Mouse (Mus musculus): ENCODE data around the gene Sgta. TPM values are rescaled to one million over a fixed set of nuclear protein-coding genes. Genes with fewer than 3 reads are reported as not detected.

The Sgta gene
- polyA plus RNA-seq, 1 experiment from 2014 or later, result 344 TPM

DNA sequence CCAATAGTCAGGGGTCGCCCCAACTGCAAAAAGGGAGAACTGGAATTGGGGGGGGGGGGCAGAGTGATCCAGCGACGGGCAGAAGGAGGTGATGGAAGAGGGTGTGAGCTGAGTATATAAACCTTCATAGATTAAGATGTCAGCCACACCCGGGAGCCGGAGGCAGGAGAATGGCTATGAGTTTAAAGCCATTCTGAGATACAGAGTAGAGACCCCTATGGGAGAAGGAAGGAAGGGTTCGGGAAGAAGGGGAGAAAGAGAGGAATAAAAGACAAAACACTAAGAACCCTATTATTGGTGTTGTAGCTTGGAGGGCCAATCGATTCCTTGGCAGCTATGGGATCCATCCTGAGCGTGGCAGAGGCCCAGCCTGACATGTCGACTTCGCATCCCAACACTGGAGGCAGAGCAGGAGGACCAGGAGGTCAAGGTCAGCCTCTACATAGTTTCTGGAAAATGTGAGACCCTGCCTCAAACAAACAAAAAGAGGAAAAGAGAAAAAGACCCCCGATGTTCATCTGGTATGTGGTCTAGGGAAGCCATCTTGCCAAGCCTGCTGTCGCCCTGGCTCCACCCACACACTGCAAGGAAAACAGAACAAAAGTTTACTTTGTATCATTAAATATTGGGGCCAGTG lies 34.2 kb downstream of the Sgta start, which contains the start of gene Diras1:
TSS of gene Diras1 (minus strand) at position 24 of the 637 bp plus-strand sequence.
- Histone ChIP-seq H3K27ac (ENCODE audit: low read length) (no peak within 1 kb of the TSS; the same call in 1 of the 2 replicates), H3K9ac (replicated peaks; ENCODE audit: low read depth, low read length) (peak within 1 kb of the TSS; percentile 79), H3K4me1 (replicated peaks; ENCODE audit: control insufficient read depth, insufficient read depth, low read length) (peaks cover 13% of the 10 kb centered on the region), H3K9me3 (ENCODE audit: control insufficient read depth, low read length) (no peaks in the 10 kb centered on the region), H3K36me3 (ENCODE audit: control insufficient read depth, insufficient read depth) (peaks cover 7% of the 10 kb centered on the region), H3K4me3 (replicated peaks; ENCODE audit: low read length) (peak within 1 kb of the TSS; percentile 52), H3K27me3 (replicated peaks; ENCODE audit: control insufficient read depth, insufficient read depth, low read length) (no peaks in the 10 kb centered on the region; the same call in 1 of the 2 replicates), H3K4me2 (ENCODE audit: low read length) (peak within 1 kb of the TSS; percentile 89)
- ATAC-seq, result no peak
- 44% methylated on average over 12 of the region's 12 CpGs for WGBS

DNA sequence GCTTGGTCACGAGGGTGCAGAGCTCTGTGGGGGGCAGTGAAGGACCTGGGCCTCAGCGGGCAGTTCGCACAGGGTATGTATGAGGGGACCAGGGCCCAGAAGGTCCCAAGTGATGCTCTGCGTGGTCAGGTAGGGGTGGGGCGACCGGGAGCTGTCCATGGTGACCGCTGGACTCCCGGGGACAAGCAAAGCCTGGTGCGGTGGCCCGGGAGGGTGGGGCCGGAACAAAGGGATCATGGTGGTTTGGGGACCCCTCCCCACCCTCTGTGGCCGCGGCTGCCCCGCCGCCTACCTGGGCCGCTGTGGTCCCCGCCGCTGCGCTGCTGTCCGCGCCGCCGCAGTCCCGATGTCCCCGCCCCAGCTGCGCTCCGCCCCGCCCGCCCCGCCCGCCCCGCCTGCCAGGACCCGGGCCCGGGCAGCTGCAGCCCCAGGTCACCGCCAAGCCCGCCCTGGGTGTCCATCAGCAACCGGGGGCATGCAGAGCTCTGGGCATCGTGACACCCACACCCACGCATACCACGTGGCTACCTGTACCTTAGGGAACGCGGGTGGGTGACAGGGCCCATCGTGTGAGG lies 34.8 kb downstream of the Sgta start:
- Histone ChIP-seq H3K9me3 (ENCODE audit: control insufficient read depth, low read length) (no peaks in the 10 kb centered on the region), H3K4me3 (replicated peaks; ENCODE audit: low read length) (peak overlapping the region; percentile 52), H3K4me2 (ENCODE audit: low read length) (peak overlapping the region; percentile 89), H3K27me3 (replicated peaks; ENCODE audit: control insufficient read depth, insufficient read depth, low read length) (no peaks in the 10 kb centered on the region; the same call in 1 of the 2 replicates), H3K27ac (ENCODE audit: low read length) (no peak overlapping the region; the same call in 1 of the 2 replicates), H3K4me1 (replicated peaks; ENCODE audit: control insufficient read depth, insufficient read depth, low read length) (peaks cover 13% of the 10 kb centered on the region), H3K36me3 (ENCODE audit: control insufficient read depth, insufficient read depth) (peaks cover 4% of the 10 kb centered on the region; the same call in 1 of the 2 replicates), H3K9ac (replicated peaks; ENCODE audit: low read depth, low read length) (peak overlapping the region; percentile 79)
- ATAC-seq, result peak; percentile 27
- WGBS, result 3% methylated on average over 19 of the region's 43 CpGs

DNA sequence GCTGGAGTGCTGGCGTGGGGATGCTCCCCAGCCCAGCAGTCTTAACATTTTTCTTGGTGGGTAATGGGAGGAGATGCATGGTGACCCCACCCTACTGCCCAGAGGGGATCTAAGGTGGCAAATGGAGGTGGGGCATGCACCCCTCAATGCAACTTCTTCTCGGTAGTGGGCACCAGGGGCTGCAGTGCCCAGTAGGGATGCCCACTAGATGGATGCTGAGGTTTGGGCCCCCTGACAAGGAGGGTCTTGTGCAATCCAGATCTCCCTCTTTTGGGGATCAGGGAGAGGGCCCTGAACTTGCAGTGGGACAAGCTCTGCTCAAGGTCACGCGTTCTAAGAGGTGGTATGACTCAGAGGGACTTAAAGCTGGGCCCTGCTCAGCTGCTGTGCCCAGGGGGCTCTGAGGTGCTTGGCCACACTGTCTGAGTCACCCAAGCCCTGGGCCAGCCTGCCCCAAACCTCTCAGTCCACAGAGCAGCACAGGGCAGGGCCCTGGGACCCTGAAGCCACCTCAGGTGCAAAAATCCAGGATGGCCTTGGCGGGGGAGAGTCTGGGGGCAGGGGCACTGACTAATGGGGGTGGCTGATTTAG lies 35.5 kb downstream of the Sgta start:
- Histone ChIP-seq H3K4me1 (replicated peaks; ENCODE audit: control insufficient read depth, insufficient read depth, low read length) (peaks cover 13% of the 10 kb centered on the region), H3K27me3 (replicated peaks; ENCODE audit: control insufficient read depth, insufficient read depth, low read length) (no peaks in the 10 kb centered on the region; the same call in 1 of the 2 replicates), H3K27ac (ENCODE audit: low read length) (no peak overlapping the region), H3K4me3 (replicated peaks; ENCODE audit: low read length) (peak overlapping the region; percentile 52), H3K4me2 (ENCODE audit: low read length) (peak overlapping the region; percentile 89), H3K36me3 (ENCODE audit: control insufficient read depth, insufficient read depth) (no peaks in the 10 kb centered on the region), H3K9me3 (ENCODE audit: control insufficient read depth, low read length) (no peaks in the 10 kb centered on the region), H3K9ac (replicated peaks; ENCODE audit: low read depth, low read length) (peak overlapping the region; percentile 79)
- 74% methylated on average over 5 of the region's 5 CpGs for WGBS
- no peak for ATAC-seq

DNA sequence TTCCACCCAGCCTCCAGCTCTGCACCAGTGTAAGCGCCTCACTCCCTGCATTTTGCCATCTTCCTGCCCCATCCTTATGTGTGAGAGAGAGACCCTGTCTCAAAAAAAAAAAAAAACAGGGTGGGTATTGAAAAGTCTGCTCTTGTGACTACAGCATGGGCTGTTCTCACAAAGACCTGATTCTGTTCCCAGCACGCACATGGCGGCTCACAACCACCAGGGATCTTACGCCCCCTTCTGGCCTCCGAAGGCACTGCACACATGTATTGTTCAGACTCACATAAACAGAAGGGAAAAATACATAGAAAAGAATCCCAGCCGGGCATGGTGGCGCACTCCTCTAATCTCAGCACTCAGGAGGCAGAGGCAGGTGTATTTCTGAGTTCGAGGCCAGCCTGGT lies 37.2 kb downstream of the Sgta start:
- no peak overlapping the region for H3K9ac ChIP-seq (replicated peaks; ENCODE audit: low read depth, low read length)
- 67% methylated on average over 8 of the region's 8 CpGs for WGBS
- H3K4me3 ChIP-seq (replicated peaks; ENCODE audit: low read length), result no peak overlapping the region
- no peak overlapping the region for H3K4me2 ChIP-seq (ENCODE audit: low read length)
- H3K36me3 ChIP-seq (ENCODE audit: control insufficient read depth, insufficient read depth), result no peaks in the 10 kb centered on the region
- no peaks in the 10 kb centered on the region for H3K9me3 ChIP-seq (ENCODE audit: control insufficient read depth, low read length)
- ATAC-seq, result no peak
- no peak overlapping the region for H3K27ac ChIP-seq (ENCODE audit: low read length)
- H3K4me1 ChIP-seq (replicated peaks; ENCODE audit: control insufficient read depth, insufficient read depth, low read length), result peaks cover 13% of the 10 kb centered on the region
- H3K27me3 ChIP-seq (replicated peaks; ENCODE audit: control insufficient read depth, insufficient read depth, low read length), result no peaks in the 10 kb centered on the region; the same call in 1 of the 2 replicates

DNA sequence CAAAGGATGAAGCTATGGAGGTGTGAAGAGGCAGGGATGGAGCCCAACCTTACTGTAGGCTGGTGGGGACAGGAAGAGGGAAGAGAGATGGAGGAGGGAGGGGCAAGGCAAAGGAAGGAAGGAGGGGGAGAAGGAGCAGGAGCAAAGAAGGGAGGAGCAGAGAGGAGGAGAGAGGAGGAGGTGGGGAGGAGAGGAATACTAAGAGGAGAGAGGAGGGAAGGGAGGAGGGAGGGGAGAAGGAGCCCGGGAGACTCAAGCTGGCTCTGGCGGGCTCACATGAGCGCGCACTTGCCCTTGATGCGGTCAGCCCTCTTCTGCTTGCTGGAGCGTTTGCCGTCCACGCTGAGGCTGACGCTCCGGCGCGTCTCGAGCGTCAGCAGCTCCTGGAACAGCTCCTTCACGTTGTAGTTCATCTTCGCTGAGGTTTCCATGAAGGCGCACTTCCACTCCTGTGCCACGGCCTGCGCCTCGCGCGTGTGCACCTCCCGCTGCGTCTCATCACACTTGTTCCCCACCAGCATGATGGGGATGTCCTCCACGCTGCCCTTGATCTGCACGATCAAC lies 38.4 kb downstream of the Sgta start:
- ATAC-seq, result peak; percentile 26; the same call in 1 of the 2 replicates
- peaks cover 13% of the 10 kb centered on the region for H3K4me1 ChIP-seq (replicated peaks; ENCODE audit: control insufficient read depth, insufficient read depth, low read length)
- peak overlapping the region; percentile 7 for H3K4me3 ChIP-seq (replicated peaks; ENCODE audit: low read length)
- no peak overlapping the region for H3K27ac ChIP-seq (ENCODE audit: low read length)
- H3K27me3 ChIP-seq (replicated peaks; ENCODE audit: control insufficient read depth, insufficient read depth, low read length), result no peaks in the 10 kb centered on the region; the same call in 1 of the 2 replicates
- H3K36me3 ChIP-seq (ENCODE audit: control insufficient read depth, insufficient read depth), result no peaks in the 10 kb centered on the region
- 0 out of 2 replicates have a peak overlapping the region, but pooled peaks have one; percentile 33 for H3K9ac ChIP-seq (replicated peaks; ENCODE audit: low read depth, low read length)
- H3K4me2 ChIP-seq (ENCODE audit: low read length), result peak overlapping the region; percentile 21
- no peaks in the 10 kb centered on the region for H3K9me3 ChIP-seq (ENCODE audit: control insufficient read depth, low read length)
- 16% methylated on average over 25 of the region's 26 CpGs for WGBS

DNA sequence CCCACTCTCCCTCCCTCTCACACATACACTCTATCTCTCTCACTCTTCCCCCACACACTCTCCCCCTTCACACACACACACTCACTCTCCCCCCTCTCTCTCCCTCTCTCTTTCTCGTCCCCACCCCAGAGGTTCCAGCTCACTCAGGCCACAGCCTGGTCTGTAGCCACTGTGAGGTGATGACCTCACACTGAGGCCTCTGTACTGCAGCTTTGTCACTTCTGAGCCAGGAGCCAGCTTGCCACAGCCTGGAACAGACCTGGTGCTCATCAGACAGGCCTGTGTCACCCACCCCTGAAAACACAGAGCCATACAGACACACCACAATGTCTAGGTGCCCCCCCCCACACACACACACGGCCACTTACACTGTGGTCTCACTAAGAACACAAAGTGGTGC lies 39.8 kb downstream of the Sgta start:
- peaks cover 14% of the 10 kb centered on the region for H3K4me1 ChIP-seq (replicated peaks; ENCODE audit: control insufficient read depth, insufficient read depth, low read length)
- WGBS, result 57% methylated on average over 2 of the region's 2 CpGs
- no peak overlapping the region for H3K9ac ChIP-seq (replicated peaks; ENCODE audit: low read depth, low read length)
- no peak overlapping the region for H3K4me2 ChIP-seq (ENCODE audit: low read length)
- no peaks in the 10 kb centered on the region; the same call in 1 of the 2 replicates for H3K27me3 ChIP-seq (replicated peaks; ENCODE audit: control insufficient read depth, insufficient read depth, low read length)
- H3K27ac ChIP-seq (ENCODE audit: low read length), result no peak overlapping the region
- no peak for ATAC-seq
- H3K9me3 ChIP-seq (ENCODE audit: control insufficient read depth, low read length), result no peaks in the 10 kb centered on the region
- no peak overlapping the region for H3K4me3 ChIP-seq (replicated peaks; ENCODE audit: low read length)
- no peaks in the 10 kb centered on the region for H3K36me3 ChIP-seq (ENCODE audit: control insufficient read depth, insufficient read depth)

DNA sequence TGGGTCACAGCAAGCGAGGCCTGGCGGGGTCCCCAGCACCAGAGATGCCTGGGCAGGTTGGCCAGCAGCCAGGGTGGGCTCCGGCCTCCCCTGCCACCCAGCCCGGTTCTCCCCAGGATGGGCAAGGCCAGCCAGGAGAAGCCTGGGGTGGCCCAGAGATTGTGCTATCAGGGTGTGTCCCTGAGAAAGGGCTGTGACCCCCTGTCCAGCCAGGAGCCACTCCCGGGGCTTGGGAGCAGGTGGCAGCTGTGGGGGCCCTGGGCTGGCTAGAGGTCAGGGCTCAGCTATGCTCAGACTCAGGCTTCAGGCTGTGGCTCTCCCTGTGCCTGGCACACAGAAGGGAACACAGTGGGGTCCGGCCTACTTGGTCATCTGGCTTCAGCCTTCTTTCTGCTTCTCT lies 40.3 kb downstream of the Sgta start:
- H3K4me2 ChIP-seq (ENCODE audit: low read length), result no peak overlapping the region
- no peak for ATAC-seq
- WGBS, result 83% methylated on average over 6 of the region's 6 CpGs
- H3K27me3 ChIP-seq (replicated peaks; ENCODE audit: control insufficient read depth, insufficient read depth, low read length), result no peaks in the 10 kb centered on the region; the same call in 1 of the 2 replicates
- H3K27ac ChIP-seq (ENCODE audit: low read length), result no peak overlapping the region
- no peak overlapping the region for H3K4me3 ChIP-seq (replicated peaks; ENCODE audit: low read length)
- H3K36me3 ChIP-seq (ENCODE audit: control insufficient read depth, insufficient read depth), result no peaks in the 10 kb centered on the region
- 0 out of 2 replicates have a peak overlapping the region, but pooled peaks have one; percentile 3 for H3K9ac ChIP-seq (replicated peaks; ENCODE audit: low read depth, low read length)
- no peaks in the 10 kb centered on the region for H3K9me3 ChIP-seq (ENCODE audit: control insufficient read depth, low read length)
- H3K4me1 ChIP-seq (replicated peaks; ENCODE audit: control insufficient read depth, insufficient read depth, low read length), result peaks cover 13% of the 10 kb centered on the region

DNA sequence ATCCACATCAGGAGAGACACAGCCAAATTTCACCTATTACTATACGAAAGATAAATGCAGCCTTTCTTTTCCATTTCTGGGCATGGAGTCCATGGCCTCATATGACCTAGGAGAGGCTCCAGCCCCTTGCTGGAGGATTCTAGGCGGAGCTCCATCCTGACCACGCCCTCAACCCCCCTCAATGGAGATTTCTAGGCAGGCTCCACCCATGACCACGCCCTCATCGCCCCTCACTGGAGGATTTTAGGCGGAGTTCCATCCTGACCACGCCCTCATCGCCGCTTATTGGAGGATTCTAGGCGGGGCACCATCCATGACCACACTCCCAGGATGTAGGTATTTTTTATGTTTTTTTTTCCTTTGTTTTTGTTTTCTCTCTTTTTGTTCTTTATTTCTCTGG lies 41.7 kb downstream of the Sgta start:
- H3K4me2 ChIP-seq (ENCODE audit: low read length), result no peak overlapping the region
- no peak for ATAC-seq

DNA sequence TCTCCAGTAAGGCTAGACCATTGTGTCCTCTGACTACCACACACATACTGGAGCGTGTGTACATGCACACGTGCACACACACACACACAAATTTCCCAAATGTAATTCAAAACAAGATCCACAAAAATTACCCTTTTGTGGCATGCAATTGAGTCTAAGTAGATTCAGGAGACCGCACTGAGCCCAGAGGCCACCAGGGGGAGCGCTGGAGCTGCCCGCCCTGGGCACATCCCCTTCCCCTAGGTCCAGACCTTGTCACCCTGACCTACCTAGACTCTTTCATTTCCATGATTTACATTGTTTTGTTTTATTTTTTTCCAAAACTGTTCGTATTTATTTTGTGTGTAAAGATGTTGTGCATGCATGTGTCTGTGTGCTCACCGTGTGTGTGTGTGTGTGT lies 43.3 kb downstream of the Sgta start:
- no peak overlapping the region for H3K27ac ChIP-seq (ENCODE audit: low read length)
- no peak for ATAC-seq
- H3K4me2 ChIP-seq (ENCODE audit: low read length), result no peak overlapping the region
- no peak overlapping the region for H3K9ac ChIP-seq (replicated peaks; ENCODE audit: low read depth, low read length)
- H3K36me3 ChIP-seq (ENCODE audit: control insufficient read depth, insufficient read depth), result no peaks in the 10 kb centered on the region
- no peaks in the 10 kb centered on the region for H3K27me3 ChIP-seq (replicated peaks; ENCODE audit: control insufficient read depth, insufficient read depth, low read length)
- no peak overlapping the region for H3K4me3 ChIP-seq (replicated peaks; ENCODE audit: low read length)
- peaks cover 9% of the 10 kb centered on the region; the same call in 1 of the 2 replicates for H3K4me1 ChIP-seq (replicated peaks; ENCODE audit: control insufficient read depth, insufficient read depth, low read length)
- H3K9me3 ChIP-seq (ENCODE audit: control insufficient read depth, low read length), result no peaks in the 10 kb centered on the region
- WGBS, result 5% methylated on average over 7 of the region's 7 CpGs

More for the DNA sequence above, 41.7 kb downstream of the Sgta start:
- no peak overlapping the region for H3K9ac ChIP-seq (replicated peaks; ENCODE audit: low read depth, low read length)
- no peaks in the 10 kb centered on the region for H3K9me3 ChIP-seq (ENCODE audit: control insufficient read depth, low read length)
- WGBS, result 41% methylated on average over 10 of the region's 10 CpGs
- no peak overlapping the region for H3K4me3 ChIP-seq (replicated peaks; ENCODE audit: low read length)
- H3K36me3 ChIP-seq (ENCODE audit: control insufficient read depth, insufficient read depth), result no peaks in the 10 kb centered on the region
- no peak overlapping the region for H3K27ac ChIP-seq (ENCODE audit: low read length)
- H3K27me3 ChIP-seq (replicated peaks; ENCODE audit: control insufficient read depth, insufficient read depth, low read length), result no peaks in the 10 kb centered on the region
- peaks cover 12% of the 10 kb centered on the region for H3K4me1 ChIP-seq (replicated peaks; ENCODE audit: control insufficient read depth, insufficient read depth, low read length)
